Comparison of ENCODE assay signal across 9 mouse cellular contexts in genomic region chr5:142371172-142372155, GRCm38 (mm10). TPM values are rescaled to one million over a fixed set of nuclear protein-coding genes. Genes with fewer than 3 reads are reported as not detected.
A peak's percentile ranks its signal among the peaks of the same experiment; 100 is the strongest.
DNase-seq lines count a peak whose midpoint lies in the region; ATAC-seq and TF ChIP-seq lines count a peak whose summit lies in the region.
"Had no signal": no experiment of that assay in that cellular context is flagged by ENCODE, and none has a peak within 500 bp of the region (broad histone marks: within the 10 kb centered on the region; RNA-seq: fewer than 3 reads in every experiment).

No protein-coding gene starts in this region.

- no peaks in the 10 kb centered on the region for H3K27me3 ChIP-seq in thymus, adult 2 months (ENCODE audit: control insufficient read depth, insufficient read depth, low read length)
- no peaks in the 10 kb centered on the region for H3K27me3 ChIP-seq in heart, embryonic 16.5 days (ENCODE audit: control insufficient read depth, insufficient read depth, low read length)
- no peaks in the 10 kb centered on the region for H3K27me3 ChIP-seq in liver, embryonic 15.5 days

- no peak overlapping the region for H3K4me3 ChIP-seq in thymus, adult 2 months (ENCODE audit: control insufficient read depth, insufficient read depth, low read length)
- H3K4me3 ChIP-seq in heart, embryonic 16.5 days (ENCODE audit: low read length), result 0 out of 2 replicates have a peak overlapping the region, but pooled peaks have one; percentile 1
- H3K4me3 ChIP-seq in liver, embryonic 15.5 days (replicated peaks), result no peak overlapping the region
- H3K4me3 ChIP-seq: myocyte had no signal

- DNase-seq in thymus, adult 2 months, result peak; percentile 8
- DNase-seq in thymus, postnatal 10 days (ENCODE audit: low spot score in 2 of 2), result no peak
- peak; percentile 72 for DNase-seq in retina, embryonic 14.5 days (ENCODE audit: low spot score)
- DNase-seq in c-Kit-positive CD71-positive TER-119-positive erythroid progenitor cells, embryonic 14.5 days (ENCODE audit: low spot score), result no peak
- DNase-seq in cerebellum, adult 11 months, result no peak
- DNase-seq in left cerebral cortex, postnatal 25 days (ENCODE audit: low spot score in 2 of 2), result no peak

- no peak for TF ChIP-seq CTCF in thymus, adult 2 months (IDR thresholded peaks at IDR 0.05; ENCODE audit: borderline replicate concordance, control insufficient read depth, extremely low read depth, insufficient read depth, low read length, poor library complexity)

- TF ChIP-seq POLR2A in thymus, adult 2 months (IDR thresholded peaks at IDR 0.05; ENCODE audit: control insufficient read depth, extremely low read depth, insufficient read depth, low read length, poor library complexity), result no peak

- H3K4me2 ChIP-seq in heart, embryonic 16.5 days (ENCODE audit: low read depth, low read length), result peak overlapping the region; percentile 38
- H3K4me2 ChIP-seq in liver, embryonic 15.5 days, result peak overlapping the region; percentile 49

- peak overlapping the region; percentile 45 for H3K9ac ChIP-seq in heart, embryonic 16.5 days (ENCODE audit: low read length)
- no peak overlapping the region; the same call in 1 of the 2 replicates for H3K9ac ChIP-seq in liver, embryonic 15.5 days

- no peak for ATAC-seq in heart, embryonic 16.5 days (replicated peaks; ENCODE audit: extremely low read depth, insufficient read depth, low FRiP score)
- ATAC-seq in liver, embryonic 15.5 days (ENCODE audit: insufficient read depth), result no peak

- H3K4me1 ChIP-seq in thymus, adult 2 months (replicated peaks; ENCODE audit: control insufficient read depth, insufficient read depth, low read length), result peaks cover 10% of the 10 kb centered on the region
- H3K4me1 ChIP-seq in heart, embryonic 16.5 days (ENCODE audit: control insufficient read depth, insufficient read depth, low read length), result peaks cover 19% of the 10 kb centered on the region
- peaks cover 26% of the 10 kb centered on the region for H3K4me1 ChIP-seq in liver, embryonic 15.5 days (replicated peaks)

- 16% methylated on average over 24 of the region's 24 CpGs for WGBS in thymus, adult 2 months
- WGBS in heart, embryonic 16.5 days, result 23% methylated on average over 24 of the region's 24 CpGs
- WGBS in liver, embryonic 15.5 days (ENCODE audit: insufficient replicate concordance), result 18% methylated on average over 24 of the region's 24 CpGs

- no peaks in the 10 kb centered on the region for H3K36me3 ChIP-seq in thymus, adult 2 months (ENCODE audit: control insufficient read depth, insufficient read depth, low read length)
- no peaks in the 10 kb centered on the region for H3K36me3 ChIP-seq in heart, embryonic 16.5 days (ENCODE audit: control insufficient read depth, insufficient read depth)
- H3K36me3 ChIP-seq in liver, embryonic 15.5 days (replicated peaks), result no peaks in the 10 kb centered on the region

- no peak overlapping the region for H3K27ac ChIP-seq in thymus, adult 2 months (ENCODE audit: control insufficient read depth, insufficient read depth, low read length)
- peak overlapping the region; percentile 43 for H3K27ac ChIP-seq in heart, embryonic 16.5 days (ENCODE audit: low read length)
- no peak overlapping the region; the same call in 1 of the 2 replicates for H3K27ac ChIP-seq in liver, embryonic 15.5 days (replicated peaks)

- H3K9me3 ChIP-seq in heart, embryonic 16.5 days (replicated peaks; ENCODE audit: control insufficient read depth, low read length), result peaks cover 2% of the 10 kb centered on the region; the same call in 1 of the 2 replicates
- no peaks in the 10 kb centered on the region for H3K9me3 ChIP-seq in liver, embryonic 15.5 days (replicated peaks)

- intact Hi-C loops in left cerebral cortex, postnatal 25 days (cut with DNase I), result no loop called here

RNA-seq across cellular contexts. Expression of gene Foxk1, which starts 29.8 kb away (rescaled TPM):
- polyA plus RNA-seq in thymus, adult 2 months (2012; rRNA removed), result 27.9 and 33.7 TPM in 2 replicates
- polyA plus RNA-seq in heart, embryonic 16.5 days (2015; fragmentation: Nextera tagmentation; extraction: Ambion mirVana), result 2.5 and 4.7 TPM in 2 replicates
- 2.0 and 2.1 TPM in 2 replicates for polyA plus RNA-seq in liver, embryonic 15.5 days (2015; fragmentation: Nextera tagmentation; extraction: Ambion mirVana)
- 10 to 100 TPM; 38.7 to 40.5 TPM for total RNA-seq in left cerebral cortex, postnatal 25 days (2021)

Comparison
In these comparisons a context has a peak if more than half of its experiments do, and no peak if none do; other contexts are left out.
1. DNase-seq: peak in thymus, adult 2 months (single experiment) and retina, embryonic 14.5 days (single experiment); none in thymus, postnatal 10 days (0 of 2), c-Kit-positive CD71-positive TER-119-positive erythroid progenitor cells, embryonic 14.5 days (single experiment), cerebellum, adult 11 months (single experiment) and left cerebral cortex, postnatal 25 days (0 of 2).